Mouse (Mus musculus): Measurements from ENCODE around the gene 2010300C02Rik.

2010300C02Rik gene

DNA sequence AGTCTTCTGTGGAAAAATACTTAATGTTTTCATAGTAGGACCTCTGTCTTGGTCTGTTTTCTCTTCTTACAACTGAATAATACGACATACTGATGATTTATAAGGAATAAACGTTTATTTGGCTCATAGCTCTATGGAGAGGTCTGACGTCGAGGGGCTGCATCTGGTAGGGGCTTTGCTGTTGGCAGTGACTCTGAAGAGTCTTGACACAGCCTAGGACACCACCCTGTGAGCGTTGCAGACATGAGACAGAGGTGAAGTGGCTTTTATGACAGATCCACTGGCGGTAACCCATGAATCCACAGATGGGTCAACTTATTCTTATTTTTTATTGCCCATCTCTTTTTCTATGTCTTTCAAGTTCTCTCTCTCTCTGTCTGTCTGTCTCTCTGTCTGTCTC lies 52.5 kb downstream of the 2010300C02Rik start:
- DNase-seq (ENCODE audit: low spot score), result no peak

DNA sequence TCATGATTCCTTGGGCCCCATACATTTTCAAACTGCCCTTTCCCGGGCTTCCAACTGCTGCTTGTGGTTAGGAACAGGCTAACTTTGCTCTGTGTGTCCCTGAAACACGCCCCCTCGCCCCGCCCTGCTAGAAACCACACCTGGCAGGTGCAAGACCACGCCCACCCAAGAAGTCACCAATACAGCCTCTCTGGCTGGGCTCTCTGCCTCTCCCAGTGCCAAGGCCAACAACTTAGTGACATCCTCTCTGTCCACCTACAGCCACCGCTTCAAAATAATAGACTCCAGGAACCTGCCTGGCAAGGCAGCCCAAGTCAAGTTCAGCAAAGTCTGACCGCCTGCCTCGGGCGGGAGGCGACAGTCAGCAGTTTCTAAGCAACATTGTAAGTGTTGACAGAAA lies 53.3 kb downstream of the 2010300C02Rik start:
- DNase-seq (ENCODE audit: low spot score), result no peak

DNA sequence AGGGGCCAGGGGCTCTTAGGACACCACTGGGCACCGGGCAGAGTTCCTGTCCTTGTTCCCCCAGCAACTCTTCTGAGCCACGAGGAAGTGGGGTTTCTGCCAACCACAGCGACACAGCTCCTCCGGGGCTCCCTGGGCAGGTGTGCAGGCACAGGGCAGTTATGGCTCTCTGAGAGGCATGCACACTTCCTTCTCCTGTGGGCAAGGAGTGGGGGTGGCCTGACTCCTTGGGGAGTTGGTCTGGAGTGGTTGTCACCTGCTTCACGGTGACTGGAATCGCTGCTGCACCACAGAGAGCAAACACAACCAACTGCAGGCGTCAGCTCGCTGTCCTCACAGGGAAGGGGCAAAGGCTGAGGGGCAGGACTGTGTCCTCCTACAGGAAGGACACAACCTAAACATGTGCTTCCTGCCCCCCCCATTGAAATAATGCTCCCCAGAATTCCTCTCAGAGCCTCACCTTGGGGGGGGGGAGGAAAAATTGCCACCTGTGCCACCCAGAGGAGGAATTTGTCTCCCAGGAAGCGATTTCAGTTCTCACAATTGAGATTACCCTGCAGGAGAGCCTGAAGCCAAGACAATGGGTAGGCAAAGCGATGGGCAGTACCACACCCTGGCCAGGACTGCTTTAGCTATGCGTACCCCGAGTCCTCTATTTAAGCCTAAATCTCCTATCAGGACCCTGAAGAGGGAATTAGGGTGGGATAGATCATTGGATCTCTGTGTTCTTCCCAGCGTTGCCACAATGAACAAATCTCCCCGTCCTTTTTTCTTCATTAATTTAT lies 54.2 kb downstream of the 2010300C02Rik start:
- DNase-seq (ENCODE audit: low spot score), result no peak

DNA sequence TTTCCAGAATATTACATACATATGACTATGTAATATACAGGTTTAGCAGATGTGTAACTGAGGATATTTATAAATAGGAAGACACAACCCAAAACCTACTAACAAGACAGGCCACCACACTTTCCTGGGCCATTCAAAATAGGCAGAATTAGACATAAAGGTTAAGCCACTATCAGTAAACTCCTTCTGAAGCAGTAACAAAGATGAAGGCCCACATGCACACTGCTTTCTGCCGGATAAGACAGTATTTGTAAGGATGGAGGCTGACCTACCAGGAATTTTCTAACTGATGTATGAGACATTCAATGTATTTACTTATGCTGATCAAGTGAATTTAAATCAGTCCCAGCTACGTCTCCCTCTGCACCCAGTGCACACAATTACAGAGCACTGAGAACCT lies 55.4 kb downstream of the 2010300C02Rik start:
- no peak for DNase-seq (ENCODE audit: low spot score)

DNA sequence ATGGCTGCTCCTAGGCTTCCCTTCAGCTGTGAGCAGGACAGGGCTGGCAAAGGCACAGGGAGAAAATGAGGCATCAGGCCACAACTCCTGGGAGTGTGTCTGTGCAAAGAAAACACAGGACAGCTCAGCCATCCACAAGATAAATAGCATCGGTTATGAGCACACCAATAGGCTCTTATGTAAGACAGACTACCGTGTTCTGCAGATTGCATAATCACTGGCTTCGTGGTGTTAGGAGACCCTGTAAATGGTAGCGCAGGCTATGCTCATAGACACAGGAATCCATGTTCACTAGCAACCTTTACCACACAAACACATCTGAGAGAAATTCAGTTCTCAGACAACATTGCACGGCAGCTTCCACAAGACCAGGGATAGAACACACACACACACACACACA lies 56.3 kb downstream of the 2010300C02Rik start:
- no peak for DNase-seq (ENCODE audit: low spot score)

DNA sequence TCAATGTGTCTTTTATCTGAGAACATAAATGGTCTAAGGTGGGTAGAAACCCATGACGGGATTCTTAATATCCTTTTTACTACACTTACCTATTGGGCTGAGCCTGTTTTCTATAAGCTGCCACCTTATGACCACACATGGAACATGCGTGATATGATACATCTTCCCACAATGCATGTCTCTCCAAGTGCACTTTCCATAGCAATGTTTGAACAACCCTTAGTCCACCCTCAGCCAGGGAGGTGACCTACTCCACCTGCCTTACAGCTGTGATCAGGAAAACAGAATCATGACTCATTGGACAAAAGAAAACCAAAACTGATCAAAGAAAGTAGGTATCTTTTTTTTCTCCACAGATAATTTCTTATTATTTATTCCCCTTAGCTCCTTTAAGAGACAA lies 63.9 kb downstream of the 2010300C02Rik start:
- DNase-seq (ENCODE audit: low spot score), result no peak

DNA sequence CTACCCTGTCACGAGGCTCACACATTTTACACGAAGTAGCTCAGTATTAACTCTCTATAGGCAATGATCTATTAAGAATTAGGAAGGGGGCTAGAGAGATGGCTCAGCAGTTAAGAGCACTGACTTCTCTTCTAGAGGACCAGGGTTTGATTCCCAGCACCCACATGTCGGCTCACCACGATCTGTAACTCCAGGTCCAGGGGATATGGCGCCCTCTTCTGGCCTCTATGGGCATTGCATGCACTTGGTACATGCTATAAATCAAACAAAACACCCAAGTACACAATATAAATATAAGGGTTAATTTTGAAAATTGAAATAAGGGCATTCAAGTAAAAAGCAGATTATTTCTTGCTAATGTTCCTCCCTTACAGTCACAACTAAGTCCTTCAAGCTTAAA lies 65.9 kb downstream of the 2010300C02Rik start:
- no peak for DNase-seq (ENCODE audit: low spot score)

DNA sequence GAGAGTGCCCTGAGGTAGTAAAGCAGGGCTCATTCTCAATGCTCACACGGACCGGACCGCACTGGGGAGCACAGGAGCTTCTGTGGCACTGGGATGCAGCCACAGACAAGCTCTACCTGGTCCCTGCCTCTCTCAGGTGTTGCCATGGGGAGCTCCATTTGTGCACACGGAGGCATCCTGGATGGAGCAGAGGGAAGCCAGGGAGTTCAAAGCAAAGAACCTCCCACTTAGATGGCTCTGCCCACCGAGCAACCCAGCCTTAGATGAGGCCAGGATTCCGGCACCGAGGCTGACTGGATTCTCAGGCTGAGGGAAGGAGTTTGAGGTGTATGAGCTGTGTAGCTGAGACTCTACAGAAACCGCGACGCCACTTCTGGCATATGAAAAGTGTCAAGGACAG lies 72.8 kb downstream of the 2010300C02Rik start:
- no peak for DNase-seq (ENCODE audit: low spot score)

DNA sequence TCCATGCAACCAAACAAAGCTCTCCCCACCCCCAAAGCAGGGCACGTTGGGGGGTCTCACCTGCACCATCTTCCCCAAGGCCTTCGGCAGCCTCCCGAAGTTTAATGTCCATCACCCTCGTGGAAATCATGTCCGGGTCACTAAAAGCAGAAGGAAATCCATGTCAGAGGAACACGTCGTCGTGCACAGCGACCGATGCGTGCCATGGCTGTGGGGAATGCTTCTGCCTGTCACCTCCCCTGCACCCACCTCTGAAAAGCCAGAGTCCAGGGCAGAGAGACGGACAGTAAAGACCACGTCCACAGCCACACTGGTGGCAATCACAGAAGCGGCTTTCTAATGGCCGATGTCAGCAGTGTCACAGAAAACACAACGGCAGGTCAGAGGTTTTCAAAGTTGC lies 75.4 kb downstream of the 2010300C02Rik start:
- no peak for DNase-seq (ENCODE audit: low spot score)

DNA sequence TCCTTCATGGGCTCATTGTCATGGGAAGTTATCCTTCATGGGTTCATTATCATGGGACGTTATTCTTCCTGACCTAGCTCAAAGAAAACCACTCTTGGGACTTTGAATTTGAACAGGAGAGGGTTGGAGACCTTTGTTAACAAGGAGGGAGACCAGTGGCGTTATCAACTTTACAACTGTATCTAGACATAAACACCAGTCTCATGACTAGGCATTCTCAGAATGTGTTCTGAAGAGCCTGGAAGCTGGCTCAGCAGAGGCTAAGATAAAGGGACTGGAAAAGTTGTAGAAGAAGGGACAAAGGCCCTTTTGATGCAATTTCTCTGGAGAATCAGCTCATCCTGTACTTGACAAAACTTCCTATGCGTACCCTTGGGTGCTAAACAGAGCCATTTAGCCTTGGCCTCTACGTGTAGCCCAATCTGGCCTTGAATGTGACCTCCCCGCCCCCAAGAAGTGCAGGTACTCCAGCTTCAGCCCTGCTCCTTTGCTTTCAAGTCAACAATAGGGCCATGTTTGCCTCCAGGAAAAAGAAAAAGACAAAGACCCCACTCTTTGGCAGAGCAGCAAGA lies 76.0 kb downstream of the 2010300C02Rik start:
- DNase-seq (ENCODE audit: low spot score), result no peak

DNA sequence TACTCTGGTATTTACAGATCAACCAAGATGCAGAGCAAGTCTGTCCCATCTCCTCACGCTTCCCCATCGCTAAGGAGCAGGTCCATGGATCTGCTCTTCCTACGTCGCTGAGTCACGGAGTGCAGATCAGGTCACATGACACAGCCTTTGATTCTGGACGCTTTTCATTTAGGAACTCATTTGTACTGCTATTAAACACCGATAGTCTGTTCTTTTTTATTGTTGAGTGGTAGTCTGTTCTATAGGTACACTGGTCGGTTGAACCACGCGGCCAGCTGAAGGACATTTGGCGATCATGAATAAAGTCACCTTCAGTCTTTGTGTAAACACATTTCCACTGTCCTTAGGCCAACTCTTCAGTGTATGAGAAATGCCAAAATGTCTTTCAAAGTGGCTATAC lies 78.5 kb downstream of the 2010300C02Rik start:
- DNase-seq (ENCODE audit: low spot score), result no peak

DNA sequence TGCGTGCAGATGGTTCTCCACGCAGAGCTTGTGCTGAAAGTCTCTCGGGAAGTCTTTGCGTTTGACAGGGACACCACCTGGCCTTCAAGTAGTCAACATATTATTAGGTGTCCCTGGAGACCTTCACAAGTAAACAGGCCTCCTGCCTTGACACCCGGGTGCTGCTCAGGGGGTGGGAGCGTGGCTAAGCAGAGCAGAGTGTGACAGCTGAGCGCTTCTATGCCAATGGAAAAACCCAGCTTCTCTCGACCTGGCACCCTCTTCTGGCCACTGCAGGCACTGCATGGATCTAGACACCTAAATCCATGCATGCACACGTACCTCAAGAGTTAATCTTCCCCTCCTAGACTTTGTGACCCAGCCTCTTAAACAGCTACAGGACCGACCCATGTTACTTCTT lies 80.8 kb downstream of the 2010300C02Rik start:
- DNase-seq (ENCODE audit: low spot score), result peak; percentile 70

DNA sequence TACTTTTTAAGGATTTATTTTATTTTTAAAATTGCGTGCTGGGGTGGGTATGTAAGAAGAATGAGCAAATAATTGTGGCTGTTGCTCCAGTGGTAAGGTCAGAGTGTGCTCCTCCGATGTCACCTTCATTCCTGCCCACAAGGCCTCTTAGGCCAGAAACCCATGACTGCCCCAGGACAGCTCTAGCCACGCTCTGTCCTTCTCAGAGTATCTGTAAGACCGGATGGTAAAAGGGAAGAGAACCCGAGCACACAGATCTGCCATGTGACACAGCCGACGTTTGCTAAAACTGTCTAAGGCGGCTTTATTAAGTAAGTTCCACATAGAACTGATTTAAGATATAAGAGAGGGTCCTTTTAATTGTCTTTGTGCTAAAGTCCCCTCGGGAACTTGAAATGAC lies 81.3 kb downstream of the 2010300C02Rik start:
- DNase-seq (ENCODE audit: low spot score), result no peak

DNA sequence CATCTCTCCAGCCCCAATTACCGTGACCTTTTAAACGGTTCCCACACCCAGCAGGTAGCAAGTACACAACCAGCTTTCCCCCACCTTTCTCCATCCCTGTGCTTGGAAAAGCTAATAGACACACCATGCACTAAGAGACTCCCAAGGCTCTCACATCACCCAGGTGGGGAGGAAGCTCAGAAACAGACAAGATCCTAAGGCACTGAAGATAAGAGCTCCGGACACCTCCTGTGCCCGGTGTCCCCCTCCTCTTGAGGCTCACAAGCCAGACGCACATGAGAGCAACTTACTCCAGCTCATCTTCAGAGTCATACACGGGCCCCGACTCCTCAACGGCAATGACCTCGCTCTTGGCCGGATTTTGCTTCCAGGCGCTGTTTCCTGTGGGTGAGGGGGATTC lies 82.3 kb downstream of the 2010300C02Rik start:
- DNase-seq (ENCODE audit: low spot score), result no peak

DNA sequence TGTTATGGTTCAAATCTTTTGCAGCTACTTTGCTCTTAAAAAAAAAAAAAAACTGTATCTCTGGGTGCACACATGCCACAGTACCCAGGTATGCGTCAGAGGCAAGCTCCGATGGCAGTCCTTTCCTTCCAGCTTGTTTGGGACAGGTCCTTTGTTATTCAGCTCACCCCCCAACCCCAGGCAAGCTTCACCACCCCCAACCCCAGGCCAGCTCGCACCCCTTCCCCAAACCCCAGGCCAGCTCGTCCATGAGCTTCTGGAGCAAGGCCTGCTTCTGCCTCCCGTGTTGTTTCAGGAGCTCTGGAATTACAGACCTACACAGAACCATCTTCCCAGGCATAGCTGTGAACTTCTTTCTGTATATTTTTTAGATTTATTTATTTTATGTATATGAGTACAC lies 83.1 kb downstream of the 2010300C02Rik start:
- DNase-seq (ENCODE audit: low spot score), result no peak

DNA sequence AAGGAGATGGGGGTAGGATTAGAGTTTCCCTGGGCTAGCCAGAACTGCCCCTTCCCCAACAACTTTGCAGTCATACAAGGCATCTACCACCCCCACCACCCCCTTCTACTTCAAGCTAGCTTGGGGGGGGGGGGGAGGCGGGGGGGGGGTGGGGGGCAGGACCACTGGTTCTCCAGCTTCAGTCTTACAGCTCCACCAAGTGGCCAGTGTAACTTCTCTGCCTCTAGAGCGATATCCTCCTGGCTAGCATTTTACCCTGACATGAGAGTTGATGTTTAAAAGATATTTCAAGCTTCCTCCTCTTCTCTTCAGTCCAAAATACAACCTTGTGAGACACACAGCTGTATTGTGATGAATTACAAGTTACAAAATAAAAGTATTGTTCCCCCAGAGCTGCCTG lies 83.7 kb downstream of the 2010300C02Rik start:
- no peak for DNase-seq (ENCODE audit: low spot score)

DNA sequence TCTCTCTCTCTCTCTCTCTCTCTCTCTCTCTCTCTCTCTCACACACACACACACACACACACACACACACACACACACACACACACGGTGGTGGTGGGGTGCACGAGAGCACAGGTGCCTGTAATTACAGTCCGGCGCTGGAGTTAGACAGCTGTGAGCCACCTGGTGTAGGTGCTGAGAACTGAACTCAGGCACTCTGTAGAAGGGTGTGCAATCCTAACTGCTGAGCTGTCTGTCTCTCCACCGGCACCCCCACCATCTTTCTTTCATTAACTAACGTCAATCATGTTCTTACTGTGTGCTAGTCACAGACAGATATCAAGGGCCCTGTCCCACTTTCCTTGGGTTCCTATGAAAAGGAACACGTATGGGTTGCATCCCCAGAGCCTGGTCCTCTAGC lies 84.2 kb downstream of the 2010300C02Rik start:
- DNase-seq (ENCODE audit: low spot score), result no peak

DNA sequence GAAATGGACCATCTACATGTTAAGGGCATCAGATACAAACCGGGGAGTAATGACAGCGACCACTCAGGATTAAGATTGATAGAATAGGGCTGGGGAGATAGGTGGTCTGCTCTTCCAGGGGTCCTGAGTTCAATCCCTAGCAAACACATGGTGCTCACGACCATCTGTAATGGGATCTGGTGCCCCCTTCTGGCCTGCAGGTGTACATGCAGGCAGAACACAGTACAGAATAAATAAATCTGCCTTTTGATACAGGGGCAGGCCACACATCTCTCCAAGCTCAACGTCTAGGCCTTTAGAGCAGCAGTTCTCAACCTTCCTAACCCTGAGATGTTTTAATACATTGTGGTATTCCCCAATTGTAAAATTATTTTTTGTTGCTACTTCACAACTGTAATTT lies 85.2 kb downstream of the 2010300C02Rik start:
- no peak for DNase-seq (ENCODE audit: low spot score)

DNA sequence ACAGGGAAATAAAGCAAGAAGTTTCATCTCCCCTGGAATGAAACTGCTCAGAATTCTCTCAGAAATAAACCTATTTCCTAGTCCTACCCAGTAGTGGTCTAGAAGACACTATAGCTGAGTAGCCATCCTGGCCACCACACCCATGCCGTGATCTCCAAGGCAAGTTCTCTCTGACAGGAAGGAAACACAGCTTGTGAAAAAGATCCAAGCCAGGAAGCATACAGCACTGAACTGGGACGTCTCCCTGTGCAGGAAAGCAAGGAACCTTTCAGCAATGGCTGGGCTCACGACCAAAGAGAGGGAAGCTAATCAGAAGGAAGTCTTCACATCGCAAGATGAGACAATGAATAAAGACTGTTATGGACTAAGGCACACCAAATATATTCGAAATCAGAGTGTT lies 86.4 kb downstream of the 2010300C02Rik start:
- no peak for DNase-seq (ENCODE audit: low spot score)

DNA sequence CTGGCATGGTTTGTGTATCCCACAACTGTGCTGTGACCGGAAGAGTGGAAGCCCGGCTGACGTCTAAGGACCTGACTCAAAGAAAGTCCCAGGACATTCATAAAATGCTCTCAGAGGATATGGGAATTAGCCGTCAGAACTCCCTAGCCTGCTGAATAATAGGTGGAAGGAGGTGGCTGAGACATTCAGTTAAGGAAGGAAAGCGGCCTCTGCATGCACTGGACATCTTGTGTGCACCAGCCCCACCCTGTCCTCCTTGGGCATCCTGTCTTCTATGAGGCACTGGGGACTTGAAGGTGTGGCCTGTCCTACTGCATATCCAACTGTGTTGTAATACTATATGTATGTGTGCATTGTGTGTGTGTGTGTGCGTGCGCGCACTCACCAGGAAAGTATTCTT lies 87.5 kb downstream of the 2010300C02Rik start:
- DNase-seq (ENCODE audit: low spot score), result no peak

DNA sequence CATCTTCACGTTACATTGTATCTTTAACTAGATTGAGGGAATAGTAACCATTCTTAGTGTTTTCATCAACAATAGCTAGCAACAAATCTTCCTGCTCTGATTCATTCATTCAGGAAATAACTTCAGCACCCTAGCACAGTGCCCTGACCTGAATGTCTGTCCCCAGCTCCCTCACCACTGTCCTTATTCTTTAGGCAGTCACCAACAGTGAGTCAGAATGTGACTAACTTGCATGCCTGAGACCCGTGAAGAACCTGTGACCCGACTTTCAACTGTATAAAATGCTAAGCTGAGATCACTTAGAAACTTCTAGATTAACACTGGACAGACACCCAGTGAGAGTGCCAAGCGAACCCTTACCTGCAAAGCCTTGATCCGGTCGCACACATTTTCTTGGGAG lies 88.4 kb downstream of the 2010300C02Rik start:
- DNase-seq (ENCODE audit: low spot score), result no peak

DNA sequence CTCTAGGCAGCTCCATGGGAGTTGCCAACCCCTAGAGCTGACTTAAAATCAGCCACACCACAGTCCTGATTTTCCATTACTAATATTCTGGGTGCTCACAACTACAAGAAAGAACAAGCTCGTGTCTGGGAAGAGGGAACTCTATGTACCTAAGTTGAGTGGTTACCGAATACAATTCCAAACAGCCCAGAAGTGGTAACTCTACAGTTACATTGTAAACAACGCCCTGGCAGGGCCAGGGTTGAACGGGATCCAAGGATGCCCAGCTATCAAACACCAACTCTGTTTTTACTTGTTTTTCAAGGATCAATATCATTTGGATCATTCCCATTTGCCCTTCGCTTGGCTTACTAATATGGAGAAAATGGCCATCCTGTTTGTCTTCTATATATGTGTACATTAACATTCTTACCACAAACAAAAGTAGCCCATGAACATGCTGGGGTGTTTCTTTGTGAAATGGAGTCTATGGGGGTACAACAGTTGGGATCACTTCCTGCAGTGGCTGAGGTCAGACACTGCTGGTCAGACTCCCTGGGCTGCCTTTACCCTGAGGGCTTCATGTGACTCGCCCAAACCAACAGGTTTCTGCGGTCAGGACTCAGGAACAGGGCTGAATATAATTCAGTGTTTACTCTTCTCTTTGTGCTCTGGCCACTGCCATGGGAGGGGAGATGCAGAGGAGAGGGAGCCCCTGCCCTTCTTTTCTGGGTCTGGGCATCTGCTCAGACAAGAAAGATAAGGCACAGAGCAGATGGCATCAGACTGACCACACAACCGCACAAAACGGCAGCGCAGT lies 89.3 kb downstream of the 2010300C02Rik start:
- no peak for DNase-seq (ENCODE audit: low spot score)

DNA sequence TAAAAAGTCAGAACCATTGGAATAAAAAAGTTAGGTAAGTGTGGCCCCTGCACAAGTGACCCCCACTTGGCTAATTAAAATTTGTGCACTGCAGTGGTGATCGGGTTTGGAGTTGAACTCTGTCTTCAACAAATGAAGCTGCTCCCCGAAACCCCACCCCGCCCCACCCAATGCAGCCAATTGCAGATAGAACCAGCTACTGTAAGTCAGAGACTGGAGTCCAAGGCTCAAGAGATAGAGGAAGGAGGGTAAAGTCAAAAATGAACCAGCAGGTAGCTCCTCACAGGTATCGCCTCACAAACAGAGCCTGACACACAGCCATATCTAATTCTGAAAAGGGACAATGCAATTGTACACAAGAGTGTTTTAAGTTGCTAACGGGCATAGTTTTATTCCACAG lies 90.0 kb downstream of the 2010300C02Rik start:
- DNase-seq (ENCODE audit: low spot score), result no peak
